ENCODE assay signal across 14 mouse cellular contexts in the genomic region with DNA sequence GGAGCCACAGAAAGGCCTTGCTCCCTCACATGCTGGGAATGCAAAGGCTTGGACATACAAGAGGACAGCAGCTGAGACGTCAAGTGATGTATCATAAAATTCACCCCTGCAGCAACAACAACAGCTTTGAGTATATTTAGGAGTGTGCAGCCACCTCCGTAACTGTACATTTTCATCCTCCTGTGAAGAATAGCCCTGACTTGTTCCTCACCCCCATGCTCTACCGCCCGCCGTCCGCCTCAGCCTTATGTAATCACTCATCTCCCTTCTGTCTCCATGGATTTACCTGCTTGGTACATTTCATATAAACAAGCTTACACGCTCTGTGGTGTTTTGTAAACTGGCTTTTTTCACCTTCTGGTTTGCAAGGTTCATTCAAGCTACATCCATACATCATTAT.
"Had no signal": no experiment of that assay in that cellular context is flagged by ENCODE, and none has a peak within 500 bp of the region (broad histone marks: within the 10 kb centered on the region; RNA-seq: fewer than 3 reads in every experiment).

No protein-coding gene starts in this region.

- ATAC-seq: midbrain, embryonic 13.5 days; midbrain, embryonic 15.5 days had no signal

- H3K4me3 ChIP-seq: megakaryocyte, embryonic 14.5 days; midbrain, embryonic 13.5 days; midbrain, embryonic 15.5 days; neural tube, embryonic 12.5 days; stomach, embryonic 15.5 days had no signal

- DNase-seq: lung, adult 18-20 months; lung, embryonic 14.5 days; lung, postnatal 10 days; lung, postnatal 4 days; right cerebral cortex, postnatal 14 days; thymus, adult 2 months; thymus, postnatal 25 days; thymus, postnatal 4 days had no signal

- H3K27ac ChIP-seq: midbrain, embryonic 13.5 days; midbrain, embryonic 15.5 days; neural tube, embryonic 12.5 days; stomach, embryonic 15.5 days; stomach, postnatal 0 days had no signal
